Mouse (Mus musculus) liver, embryonic 13.5 days (tissue): Measurements from ENCODE around the gene Cd8a. TPM values are rescaled to one million over a fixed set of nuclear protein-coding genes. Genes with fewer than 3 reads are reported as not detected.

ENCODE experiments used
- ATAC-seq: fragments of 200-750 bp; cut with Nextera tagmentation; 2 replicates; pipeline ENCODE4 v1.8.0; 2017; ENCODE audit warnings: low read depth, mild to moderate bottlenecking, moderate number of reproducible peaks, moderate library complexity
- DNase-seq: peaks from one replicate; pipeline ENCODE4 v3.0.0; 2022
- H3K27ac ChIP-seq: fragments of 300-500 bp; sonication (generic); 2 replicates; pipeline ENCODE4 v1.5.1; 2015; ENCODE audit warnings: moderate library complexity, mild to moderate bottlenecking, inconsistent platforms
- H3K27me3 ChIP-seq: fragments of 300-500 bp; sonication (generic); 2 replicates; pipeline ENCODE4 v1.6.1; 2015; ENCODE audit warnings: mild to moderate bottlenecking, inconsistent platforms
- H3K36me3 ChIP-seq: fragments of 300-500 bp; sonication (generic); 2 replicates; pipeline ENCODE4 v1.6.1; 2015; ENCODE audit warnings: mild to moderate bottlenecking, inconsistent platforms
- H3K4me1 ChIP-seq: fragments of 300-500 bp; sonication (generic); replicated peaks from 2 replicates; pipeline ENCODE4 v1.6.1; 2015; ENCODE audit warnings: inconsistent platforms
- H3K4me2 ChIP-seq: fragments of 300-500 bp; sonication (generic); 2 replicates; pipeline ENCODE4 v1.6.1; 2015; ENCODE audit warnings: inconsistent platforms, mild to moderate bottlenecking, moderate library complexity
- H3K4me3 ChIP-seq: fragments of 300-500 bp; sonication (generic); replicated peaks from 2 replicates; pipeline ENCODE4 v1.5.1; 2015; ENCODE audit warnings: mild to moderate bottlenecking, inconsistent platforms
- H3K9ac ChIP-seq: fragments of 300-500 bp; sonication (generic); 2 replicates; pipeline ENCODE4 v1.6.1; 2015; ENCODE audit warnings: mild to moderate bottlenecking, inconsistent platforms
- H3K9me3 ChIP-seq: fragments of 300-500 bp; sonication (generic); replicated peaks from 2 replicates; pipeline ENCODE4 v1.6.1; 2016; ENCODE audit warnings: inconsistent platforms
- WGBS: fragments of 180-500 bp; shearing (Covaris S2); methylation state at CpG from one replicate; pipeline ENCODE4 v1.1.7; 2015; ENCODE audit not compliant: insufficient replicate concordance; 5-methylcytosine and 5-hydroxymethylcytosine counted together
- polyA plus RNA-seq: library from polyadenylated mRNA; unstranded; fragments of >200 nt; fragmentation: Nextera tagmentation; extraction: Ambion mirVana; gene quantifications from 2 replicates; pipeline ENCODE4 v1.2.1, GENCODE M21; 2015

The Cd8a gene
- polyA plus RNA-seq, 1 experiment from 2014 or later = not detected

- WGBS = 80% methylated on average over 9 of the region's 9 CpGs
- no peak overlapping the region for H3K9ac ChIP-seq
- no peaks in the 10 kb centered on the region for H3K9me3 ChIP-seq
- H3K4me1 ChIP-seq = no peaks in the 10 kb centered on the region
- DNase-seq (no peak), ATAC-seq (no peak)
- H3K36me3 ChIP-seq = no peaks in the 10 kb centered on the region
- no peak overlapping the region for H3K4me2 ChIP-seq
- no peak overlapping the region for H3K27ac ChIP-seq
- H3K4me3 ChIP-seq = no peak overlapping the region
- H3K27me3 ChIP-seq = no peaks in the 10 kb centered on the region
Measured at GRCm38 (mm10) chr6:71341179-71341578, 32.0 kb upstream of the Cd8a start.

DNA sequence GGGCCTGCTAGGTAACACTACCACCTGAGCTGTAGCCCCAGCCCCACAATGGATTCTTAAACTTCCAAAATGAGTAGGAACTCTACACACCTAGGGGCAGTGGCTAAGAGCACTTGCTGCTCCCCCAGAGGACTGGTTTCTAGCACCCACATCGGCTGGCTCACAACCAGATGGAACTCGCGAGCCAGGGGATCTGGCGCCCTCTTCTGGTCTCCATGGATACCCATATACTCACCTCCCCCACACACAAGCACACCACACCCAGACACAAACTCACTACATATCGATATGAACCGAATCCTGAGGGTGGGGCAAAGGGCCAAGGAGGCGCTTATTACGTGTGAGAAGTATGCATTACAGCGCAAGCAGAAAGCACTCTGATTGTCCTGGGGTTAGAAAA is 25.2 kb upstream of the Cd8a start:
- Histone ChIP-seq H3K4me1 (no peaks in the 10 kb centered on the region), H3K4me3 (no peak overlapping the region), H3K9ac (no peak overlapping the region), H3K4me2 (no peak overlapping the region), H3K27ac (no peak overlapping the region), H3K36me3 (no peaks in the 10 kb centered on the region), H3K27me3 (no peaks in the 10 kb centered on the region), H3K9me3 (no peaks in the 10 kb centered on the region)
- 84% methylated on average over 9 of the region's 9 CpGs for WGBS
- DNase-seq (no peak), ATAC-seq (no peak)

- Histone ChIP-seq H3K4me2 (no peak overlapping the region), H3K4me1 (no peaks in the 10 kb centered on the region), H3K36me3 (no peaks in the 10 kb centered on the region), H3K27me3 (no peaks in the 10 kb centered on the region), H3K27ac (no peak overlapping the region), H3K9me3 (no peaks in the 10 kb centered on the region), H3K9ac (no peak overlapping the region), H3K4me3 (no peak overlapping the region)
- no peak for DNase-seq
- 75% methylated on average over 3 of the region's 3 CpGs for WGBS
- ATAC-seq = no peak
Measured at GRCm38 (mm10) chr6:71351201-71351600, 22.0 kb upstream of the Cd8a start.

DNA sequence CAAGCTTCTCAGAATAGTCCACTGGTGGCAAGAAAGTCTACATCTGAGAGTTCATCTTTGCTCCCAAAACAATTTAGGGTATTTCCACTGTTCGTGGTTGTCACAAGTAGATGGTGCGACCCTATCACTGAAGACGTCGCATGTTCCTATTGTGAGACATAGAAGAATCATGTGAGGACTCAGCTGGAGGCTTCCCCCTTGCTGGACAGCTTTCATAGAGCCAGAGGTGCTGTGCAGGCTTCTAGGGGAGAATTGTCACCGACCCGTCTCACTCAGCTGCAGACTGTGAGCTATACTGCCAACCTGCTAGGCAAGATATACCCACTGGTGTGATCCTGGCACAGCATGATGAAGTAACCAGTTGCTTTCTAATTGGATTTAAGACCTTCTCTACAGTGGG is 21.0 kb upstream of the Cd8a start:
- no peaks in the 10 kb centered on the region for H3K9me3 ChIP-seq
- WGBS = 75% methylated on average over 6 of the region's 6 CpGs
- H3K4me1 ChIP-seq = no peaks in the 10 kb centered on the region
- DNase-seq (no peak), ATAC-seq (no peak)
- no peak overlapping the region for H3K4me3 ChIP-seq
- H3K9ac ChIP-seq = no peak overlapping the region
- no peak overlapping the region for H3K4me2 ChIP-seq
- no peaks in the 10 kb centered on the region for H3K36me3 ChIP-seq
- no peak overlapping the region for H3K27ac ChIP-seq
- H3K27me3 ChIP-seq = no peaks in the 10 kb centered on the region

- Histone ChIP-seq H3K4me2 (no peak overlapping the region), H3K9ac (no peak overlapping the region), H3K27ac (no peak overlapping the region), H3K4me1 (no peaks in the 10 kb centered on the region), H3K9me3 (no peaks in the 10 kb centered on the region), H3K4me3 (no peak overlapping the region), H3K27me3 (no peaks in the 10 kb centered on the region), H3K36me3 (no peaks in the 10 kb centered on the region)
- DNase-seq (no peak), ATAC-seq (no peak)
- 57% methylated on average over 10 of the region's 10 CpGs for WGBS
Measured at GRCm38 (mm10) chr6:71352866-71353427, 20.3 kb upstream of the Cd8a start.

DNA sequence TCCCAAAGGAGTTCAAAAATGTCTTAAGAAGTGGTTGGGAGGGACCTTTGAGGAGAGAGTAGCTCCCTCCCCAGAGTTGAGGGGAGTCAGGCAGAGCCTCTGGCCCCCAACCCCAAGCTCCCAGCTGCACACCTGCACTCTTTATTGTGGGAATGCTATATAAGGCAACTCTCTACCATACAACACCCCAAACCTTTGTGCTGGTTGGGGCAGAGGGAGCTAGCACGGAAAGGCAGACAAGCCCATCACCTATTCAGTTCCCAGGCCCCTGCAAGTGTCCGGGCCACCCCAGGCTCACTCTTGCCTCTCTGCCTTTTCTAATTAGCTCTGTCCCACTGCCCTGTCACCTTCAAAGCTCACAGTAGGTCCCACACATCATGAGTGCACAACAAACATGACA is 19.5 kb upstream of the Cd8a start:
- Histone ChIP-seq H3K36me3 (no peaks in the 10 kb centered on the region), H3K9me3 (no peaks in the 10 kb centered on the region), H3K4me2 (no peak overlapping the region), H3K27ac (no peak overlapping the region), H3K4me1 (no peaks in the 10 kb centered on the region), H3K9ac (no peak overlapping the region), H3K27me3 (no peaks in the 10 kb centered on the region), H3K4me3 (no peak overlapping the region)
- WGBS = 54% methylated on average over 2 of the region's 2 CpGs
- ATAC-seq = no peak
- DNase-seq = no peak

DNA sequence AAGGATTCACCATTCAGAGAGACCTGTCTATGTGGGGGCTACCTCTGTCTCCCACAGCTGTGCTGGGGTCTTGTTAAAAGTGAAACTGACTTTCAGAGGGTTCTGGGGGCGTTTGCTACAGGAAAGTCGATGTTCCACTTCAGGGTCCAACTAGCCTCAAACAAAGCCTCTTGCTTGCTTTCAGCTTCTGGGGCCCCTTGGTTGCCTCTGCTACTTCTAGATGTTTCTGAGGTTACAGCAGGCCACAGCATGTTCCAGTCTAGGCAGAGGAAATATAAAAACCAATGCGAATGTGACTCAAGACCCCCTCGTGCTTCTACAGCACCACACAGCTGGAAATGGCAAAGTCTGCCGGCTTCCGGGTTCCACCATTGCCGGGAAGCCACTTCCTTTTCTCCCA is 15.7 kb upstream of the Cd8a start:
- H3K36me3 ChIP-seq = no peaks in the 10 kb centered on the region
- no peaks in the 10 kb centered on the region for H3K4me1 ChIP-seq
- no peak overlapping the region for H3K4me2 ChIP-seq
- H3K4me3 ChIP-seq = no peak overlapping the region
- H3K9me3 ChIP-seq = no peaks in the 10 kb centered on the region
- H3K27ac ChIP-seq = no peak overlapping the region
- DNase-seq = no peak
- H3K9ac ChIP-seq = no peak overlapping the region
- 64% methylated on average over 7 of the region's 7 CpGs for WGBS
- H3K27me3 ChIP-seq = no peaks in the 10 kb centered on the region
- no peak for ATAC-seq

DNA sequence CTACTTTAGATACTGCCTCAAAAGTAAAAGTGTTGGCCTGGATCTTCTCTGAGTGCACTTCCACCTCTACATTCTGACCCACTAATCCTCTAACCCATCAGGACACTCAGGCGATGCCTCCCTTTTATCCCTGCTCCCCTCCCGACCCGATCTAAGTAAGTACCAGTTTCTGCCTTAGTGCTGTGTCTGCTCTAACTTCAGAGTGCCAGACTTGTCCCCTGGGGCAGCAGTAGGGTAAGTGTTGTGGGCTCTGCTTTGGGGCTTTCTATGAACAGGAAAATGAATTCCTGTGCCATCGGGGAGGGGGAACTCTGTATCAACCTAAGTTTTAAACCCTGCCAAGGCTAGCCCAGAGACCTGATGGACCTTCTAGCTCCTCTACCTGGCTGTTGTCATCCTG is 13.0 kb upstream of the Cd8a start:
- ATAC-seq (no peak), DNase-seq (no peak)
- WGBS = 72% methylated on average over 4 of the region's 4 CpGs
- Histone ChIP-seq H3K36me3 (no peaks in the 10 kb centered on the region), H3K9ac (no peak overlapping the region), H3K27ac (no peak overlapping the region), H3K4me1 (no peaks in the 10 kb centered on the region), H3K27me3 (no peaks in the 10 kb centered on the region), H3K9me3 (no peaks in the 10 kb centered on the region), H3K4me3 (no peak overlapping the region), H3K4me2 (no peak overlapping the region)

GRCm38 (mm10) chr6:71360751-71361150 is 12.5 kb upstream of the Cd8a start:
- no peaks in the 10 kb centered on the region for H3K36me3 ChIP-seq
- 38% methylated on average over 5 of the region's 5 CpGs for WGBS
- no peaks in the 10 kb centered on the region for H3K27me3 ChIP-seq
- DNase-seq (no peak), ATAC-seq (no peak)
- H3K9me3 ChIP-seq = no peaks in the 10 kb centered on the region
- no peaks in the 10 kb centered on the region for H3K4me1 ChIP-seq
- H3K4me2 ChIP-seq = no peak overlapping the region
- no peak overlapping the region for H3K9ac ChIP-seq
- no peak overlapping the region for H3K27ac ChIP-seq
- no peak overlapping the region for H3K4me3 ChIP-seq

DNA sequence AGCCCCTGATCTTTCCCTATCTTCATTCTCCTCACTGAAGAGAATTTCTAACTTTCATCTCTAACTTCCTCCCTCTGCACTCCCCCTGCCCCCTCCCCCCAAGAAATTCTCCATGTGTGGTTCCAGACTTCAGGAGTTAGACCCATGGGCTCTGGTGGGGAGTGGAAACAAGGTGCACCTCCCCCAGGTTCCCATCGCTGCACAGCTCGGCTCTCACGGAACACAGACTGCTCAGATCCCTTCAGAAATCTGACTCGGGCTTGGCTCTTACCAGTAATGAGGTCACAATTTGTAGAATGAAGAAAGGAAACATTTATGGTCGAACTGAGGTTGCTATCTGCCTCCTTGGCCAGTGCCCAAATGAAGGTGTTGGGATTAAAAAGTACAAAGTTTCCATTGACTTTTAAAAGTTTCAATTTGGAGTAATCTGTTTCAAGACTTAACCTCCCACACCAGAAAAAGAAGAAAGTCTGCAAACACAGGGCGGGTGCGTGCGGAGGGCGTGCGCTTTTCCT is 12.0 kb upstream of the Cd8a start:
- H3K4me3 ChIP-seq = no peak overlapping the region
- WGBS = 77% methylated on average over 10 of the region's 10 CpGs
- no peak overlapping the region for H3K9ac ChIP-seq
- no peaks in the 10 kb centered on the region for H3K36me3 ChIP-seq
- H3K4me2 ChIP-seq = no peak overlapping the region
- H3K27ac ChIP-seq = no peak overlapping the region
- DNase-seq (no peak), ATAC-seq (no peak)
- H3K4me1 ChIP-seq = no peaks in the 10 kb centered on the region
- no peaks in the 10 kb centered on the region for H3K9me3 ChIP-seq
- no peaks in the 10 kb centered on the region for H3K27me3 ChIP-seq

DNA sequence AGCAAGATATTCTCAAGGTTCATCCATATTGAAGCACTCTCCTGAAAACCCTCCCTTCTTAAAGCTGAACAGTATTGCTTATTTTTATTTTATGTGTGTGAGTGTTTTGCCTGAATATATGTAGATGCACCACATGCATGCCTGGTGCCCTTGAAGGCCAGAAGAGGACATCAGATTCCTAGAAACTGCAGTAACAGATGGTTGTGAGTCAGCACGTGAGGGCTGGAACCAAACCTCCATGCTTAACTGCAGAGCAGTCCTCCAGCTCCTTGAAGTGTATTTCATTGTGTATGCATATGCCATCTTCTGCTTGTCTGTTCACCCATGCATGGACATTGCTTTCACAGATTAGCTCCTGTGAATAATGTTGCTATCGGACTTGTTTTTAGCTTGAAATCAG is 9.2 kb upstream of the Cd8a start:
- H3K9me3 ChIP-seq = no peaks in the 10 kb centered on the region
- no peak overlapping the region for H3K27ac ChIP-seq
- no peaks in the 10 kb centered on the region for H3K36me3 ChIP-seq
- no peak overlapping the region for H3K4me2 ChIP-seq
- DNase-seq (no peak), ATAC-seq (no peak)
- no peaks in the 10 kb centered on the region for H3K4me1 ChIP-seq
- no peaks in the 10 kb centered on the region for H3K27me3 ChIP-seq
- no peak overlapping the region for H3K4me3 ChIP-seq
- WGBS = 51% methylated on average over 2 of the region's 2 CpGs
- H3K9ac ChIP-seq = no peak overlapping the region

- ATAC-seq = no peak
- Histone ChIP-seq H3K4me2 (no peak overlapping the region), H3K36me3 (no peaks in the 10 kb centered on the region), H3K27ac (no peak overlapping the region), H3K27me3 (no peaks in the 10 kb centered on the region), H3K4me1 (no peaks in the 10 kb centered on the region), H3K4me3 (no peak overlapping the region), H3K9me3 (no peaks in the 10 kb centered on the region), H3K9ac (no peak overlapping the region)
- no peak for DNase-seq
- 71% methylated on average over 6 of the region's 6 CpGs for WGBS
Measured at GRCm38 (mm10) chr6:71369416-71369815, 3.8 kb upstream of the Cd8a start.
